Mouse (Mus musculus) embryonic facial prominence, embryonic 13.5 days (tissue): ENCODE results near the gene Mon1a. TPM values are rescaled to one million over a fixed set of nuclear protein-coding genes. Genes with fewer than 3 reads are reported as not detected.

Experiments
- ATAC-seq: fragments of 200-750 bp; cut with Nextera tagmentation; 2 replicates; pipeline ENCODE4 v1.8.0; 2017; ENCODE audit warnings: low read depth; ENCODE audit not compliant: insufficient number of reproducible peaks, insufficient read depth, low FRiP score, low TSS enrichment
- H3K27ac ChIP-seq: fragments of 300-500 bp; sonication (generic); 2 replicates; pipeline ENCODE4 v1.5.1; 2015; ENCODE audit warnings: moderate library complexity, mild to moderate bottlenecking, inconsistent platforms
- H3K27me3 ChIP-seq: fragments of 300-500 bp; sonication (generic); 2 replicates; pipeline ENCODE4 v1.6.1; 2015; ENCODE audit warnings: mild to moderate bottlenecking, inconsistent platforms
- H3K36me3 ChIP-seq: fragments of 300-500 bp; sonication (generic); 2 replicates; pipeline ENCODE4 v1.6.1; 2015; ENCODE audit warnings: mild to moderate bottlenecking, inconsistent platforms
- H3K4me1 ChIP-seq: fragments of 300-500 bp; sonication (generic); 2 replicates; pipeline ENCODE4 v1.6.1; 2015; ENCODE audit warnings: inconsistent platforms
- H3K4me2 ChIP-seq: fragments of 300-500 bp; sonication (generic); 2 replicates; pipeline ENCODE4 v1.6.1; 2015; ENCODE audit warnings: moderate library complexity, mild to moderate bottlenecking, inconsistent platforms
- H3K4me3 ChIP-seq: fragments of 300-500 bp; sonication (generic); 2 replicates; pipeline ENCODE4 v1.5.1; 2015; ENCODE audit warnings: mild to moderate bottlenecking, inconsistent platforms
- H3K9ac ChIP-seq: fragments of 300-500 bp; sonication (generic); 2 replicates; pipeline ENCODE4 v1.6.1; 2015; ENCODE audit warnings: mild to moderate bottlenecking, inconsistent platforms
- H3K9me3 ChIP-seq: fragments of 300-500 bp; sonication (generic); 2 replicates; pipeline ENCODE4 v1.6.1; 2016; ENCODE audit warnings: inconsistent platforms
- WGBS: fragments of 180-500 bp; shearing (Covaris S2); methylation state at CpG from one replicate; pipeline ENCODE4 v1.1.7; 2015; ENCODE audit warnings: mixed read lengths; 5-methylcytosine and 5-hydroxymethylcytosine counted together
- polyA plus RNA-seq: library from polyadenylated mRNA; unstranded; fragments of >200 nt; fragmentation: Nextera tagmentation; extraction: Ambion mirVana; gene quantifications from 2 replicates; pipeline ENCODE4 v1.2.1, GENCODE M21; 2015

Mon1a gene
- polyA plus RNA-seq, 1 experiment from 2014 or later: 14.7 TPM

DNA sequence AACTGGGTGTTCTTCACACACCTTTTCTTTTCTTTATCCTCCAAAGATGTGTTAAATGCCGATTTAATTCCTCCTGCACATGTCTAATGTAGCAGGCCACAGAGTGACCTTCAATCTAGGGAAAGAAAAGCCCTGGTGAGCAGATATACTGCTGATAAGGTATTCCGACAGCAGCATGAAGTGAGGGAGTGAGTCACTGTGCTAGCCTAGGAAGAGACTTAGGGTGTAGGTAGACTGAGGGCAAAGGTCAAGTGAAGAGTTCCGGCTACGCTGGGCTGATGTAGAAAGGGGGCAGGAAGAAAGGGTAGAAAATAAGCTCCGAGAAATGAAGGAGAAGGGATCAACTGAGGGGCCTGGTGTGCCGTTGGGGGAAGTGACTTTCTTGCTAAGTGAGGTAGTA lies 2.3 kb downstream of the Mon1a start:
- peaks cover 16% of the 10 kb centered on the region for H3K4me1 ChIP-seq
- H3K36me3 ChIP-seq: 0 out of 2 replicates have a peak, but pooled peaks cover 3% of the 10 kb centered on the region
- no peak overlapping the region for H3K4me2 ChIP-seq
- no peaks in the 10 kb centered on the region for H3K9me3 ChIP-seq
- no peak overlapping the region for H3K9ac ChIP-seq
- no peak overlapping the region for H3K4me3 ChIP-seq
- ATAC-seq: no peak
- H3K27ac ChIP-seq: no peak overlapping the region
- 78% methylated on average over 6 of the region's 6 CpGs for WGBS
- peaks cover 10% of the 10 kb centered on the region; the same call in 1 of the 2 replicates for H3K27me3 ChIP-seq

DNA sequence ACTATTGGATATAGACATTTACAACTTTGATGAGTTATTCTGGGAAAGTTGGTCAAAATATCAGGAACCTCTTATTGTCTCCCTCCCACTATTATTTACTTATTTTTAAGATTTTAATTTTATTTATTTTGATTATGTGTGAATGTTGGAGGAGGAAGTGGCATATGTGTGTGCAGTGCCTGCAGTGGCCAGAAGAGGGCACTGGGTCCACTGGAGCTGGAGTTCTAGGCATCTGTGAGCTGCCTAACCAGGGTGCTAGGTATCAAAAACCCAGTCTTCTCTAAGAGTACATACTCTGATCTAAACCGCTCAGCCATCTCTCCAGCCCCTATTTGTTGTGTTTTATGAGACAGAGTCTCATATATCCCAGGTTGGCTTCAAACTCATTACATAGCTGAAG lies 3.1 kb downstream of the Mon1a start:
- Histone ChIP-seq H3K27ac (no peak overlapping the region), H3K9me3 (no peaks in the 10 kb centered on the region), H3K9ac (no peak overlapping the region), H3K36me3 (0 out of 2 replicates have a peak, but pooled peaks cover 3% of the 10 kb centered on the region), H3K4me1 (peaks cover 16% of the 10 kb centered on the region), H3K4me2 (no peak overlapping the region), H3K4me3 (no peak overlapping the region), H3K27me3 (peaks cover 9% of the 10 kb centered on the region; the same call in 1 of the 2 replicates)
- no peak for ATAC-seq
- WGBS: 90% methylated on average over 1 of the region's 1 CpGs

DNA sequence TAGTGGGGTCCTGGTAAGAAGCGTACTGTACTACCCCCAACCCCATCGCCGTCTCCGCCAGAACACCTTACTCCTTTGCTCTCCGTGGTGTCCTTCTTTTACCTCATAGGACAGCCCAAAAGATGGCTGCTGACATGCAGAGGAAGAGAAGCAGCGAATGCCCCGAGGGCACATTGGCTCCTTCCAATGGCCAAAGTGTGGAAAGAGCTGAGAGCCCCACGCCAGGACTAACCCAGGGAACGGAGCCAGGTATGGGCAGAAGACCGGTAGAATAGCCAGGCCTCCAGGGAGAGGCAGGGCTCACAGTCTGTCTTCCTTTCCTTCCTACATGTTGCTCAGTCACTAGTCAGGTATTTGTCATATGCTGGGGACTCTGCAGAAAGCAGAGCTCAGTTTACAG lies 10.6 kb downstream of the Mon1a start:
- no peak overlapping the region for H3K4me2 ChIP-seq
- H3K27me3 ChIP-seq: peaks cover 23% of the 10 kb centered on the region
- 91% methylated on average over 10 of the region's 10 CpGs for WGBS
- H3K4me3 ChIP-seq: no peak overlapping the region
- H3K27ac ChIP-seq: no peak overlapping the region
- peaks cover 35% of the 10 kb centered on the region for H3K36me3 ChIP-seq
- H3K9ac ChIP-seq: no peak overlapping the region
- peaks cover 11% of the 10 kb centered on the region for H3K4me1 ChIP-seq
- no peak for ATAC-seq
- H3K9me3 ChIP-seq: no peaks in the 10 kb centered on the region

DNA sequence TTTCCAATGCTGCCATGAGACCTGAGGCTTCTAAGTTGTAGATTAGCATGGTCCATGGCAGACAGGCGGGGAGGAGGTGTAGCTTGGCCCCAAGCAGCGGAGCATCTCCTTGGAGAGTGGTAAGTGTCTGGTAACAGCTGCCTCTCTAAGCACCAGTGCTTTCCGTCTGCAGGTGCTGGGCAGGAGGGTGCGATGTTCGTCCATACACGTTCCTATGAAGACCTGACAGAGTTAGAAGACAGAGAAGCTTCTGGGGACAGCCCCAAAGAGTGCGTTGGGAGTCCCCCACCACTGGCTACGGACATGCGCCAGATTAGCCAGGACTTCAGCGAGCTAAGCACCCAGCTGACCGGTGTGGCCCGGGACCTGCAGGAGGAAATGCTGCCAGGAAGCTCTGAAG lies 11.9 kb downstream of the Mon1a start:
- Histone ChIP-seq H3K4me1 (peaks cover 11% of the 10 kb centered on the region), H3K27me3 (peaks cover 23% of the 10 kb centered on the region), H3K9me3 (no peaks in the 10 kb centered on the region), H3K36me3 (peaks cover 35% of the 10 kb centered on the region), H3K4me2 (no peak overlapping the region), H3K9ac (no peak overlapping the region), H3K4me3 (no peak overlapping the region), H3K27ac (no peak overlapping the region)
- no peak for ATAC-seq
- WGBS: 64% methylated on average over 12 of the region's 12 CpGs

DNA sequence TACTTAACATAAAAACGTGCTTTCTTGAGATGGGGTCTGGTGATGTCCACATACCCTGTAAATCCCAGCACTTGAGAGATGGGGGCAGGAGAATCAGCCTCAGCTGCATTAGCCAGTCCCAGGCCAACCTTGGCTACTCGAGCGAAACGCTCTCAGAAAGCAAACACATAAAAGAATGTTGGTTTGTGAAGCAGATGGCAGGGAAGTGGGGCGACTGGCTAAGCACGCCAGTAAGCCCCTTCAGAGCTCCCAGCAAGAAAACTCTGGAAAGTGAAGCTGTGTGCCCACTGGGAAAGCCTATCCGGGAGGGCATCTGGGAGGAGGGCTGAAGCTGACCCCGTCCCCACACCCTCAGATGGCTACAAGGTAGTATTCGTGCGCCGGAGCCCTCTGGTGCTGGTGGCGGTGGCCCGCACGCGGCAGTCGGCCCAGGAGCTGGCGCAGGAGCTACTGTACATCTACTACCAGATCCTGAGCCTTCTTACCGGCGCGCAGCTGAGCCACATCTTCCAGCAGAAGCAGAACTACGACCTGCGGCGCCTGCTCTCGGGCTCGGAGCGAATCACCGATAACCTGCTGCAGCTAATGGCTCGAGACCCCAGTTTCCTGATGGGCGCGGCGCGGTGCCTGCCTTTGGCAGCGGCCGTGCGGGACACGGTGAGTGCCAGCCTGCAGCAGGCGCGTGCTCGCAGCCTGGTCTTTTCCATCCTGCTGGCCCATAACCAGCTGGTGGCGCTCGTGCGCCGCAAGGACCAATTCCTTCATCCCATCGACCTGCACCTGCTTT lies 13.1 kb downstream of the Mon1a start:
- peaks cover 23% of the 10 kb centered on the region for H3K27me3 ChIP-seq
- peak overlapping the region; percentile 66 for H3K4me2 ChIP-seq
- no peak for ATAC-seq
- peaks cover 35% of the 10 kb centered on the region for H3K36me3 ChIP-seq
- no peak overlapping the region for H3K27ac ChIP-seq
- peak overlapping the region; percentile 37 for H3K4me3 ChIP-seq
- peak overlapping the region; percentile 63 for H3K9ac ChIP-seq
- H3K9me3 ChIP-seq: no peaks in the 10 kb centered on the region
- 4% methylated on average over 44 of the region's 44 CpGs for WGBS
- peaks cover 17% of the 10 kb centered on the region for H3K4me1 ChIP-seq

DNA sequence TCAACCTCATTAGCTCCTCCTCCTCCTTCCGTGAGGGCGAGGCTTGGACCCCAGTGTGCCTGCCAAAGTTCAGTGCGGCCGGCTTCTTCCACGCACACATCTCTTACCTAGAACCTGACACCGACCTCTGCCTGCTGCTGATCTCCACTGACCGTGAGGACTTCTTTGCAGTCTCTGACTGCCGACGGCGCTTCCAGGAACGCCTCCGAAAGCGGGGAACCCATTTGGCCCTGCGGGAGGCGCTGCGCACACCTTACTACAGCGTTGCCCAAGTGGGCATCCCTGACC lies 13.6 kb downstream of the Mon1a start:
- ATAC-seq: no peak
- Histone ChIP-seq H3K9ac (peak overlapping the region; percentile 63; the same call in 1 of the 2 replicates), H3K36me3 (peaks cover 35% of the 10 kb centered on the region), H3K4me2 (peak overlapping the region; percentile 66), H3K4me1 (peaks cover 23% of the 10 kb centered on the region), H3K27ac (no peak overlapping the region), H3K27me3 (peaks cover 23% of the 10 kb centered on the region), H3K4me3 (0 out of 2 replicates have a peak overlapping the region, but pooled peaks have one; percentile 37), H3K9me3 (no peaks in the 10 kb centered on the region)
- WGBS: 17% methylated on average over 17 of the region's 17 CpGs

DNA sequence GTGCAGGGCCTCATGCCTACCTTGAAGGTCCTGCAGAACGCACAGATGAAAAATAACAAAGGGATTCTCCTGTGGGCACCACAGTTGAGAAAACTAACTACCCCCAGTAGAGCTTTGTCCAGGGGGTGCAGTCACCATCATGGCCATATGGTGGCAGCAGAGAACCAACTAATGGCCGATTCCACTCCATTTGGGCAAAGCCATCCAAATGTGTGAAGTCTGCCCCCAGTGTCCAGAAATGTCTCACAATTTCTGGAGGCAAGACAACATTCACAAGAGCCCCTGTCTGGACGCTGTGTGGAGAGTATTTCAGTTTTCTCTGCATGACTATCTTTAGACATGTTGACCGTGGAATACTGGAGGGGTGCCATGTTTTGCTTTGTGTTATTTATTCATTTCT lies 16.8 kb downstream of the Mon1a start:
- peaks cover 54% of the 10 kb centered on the region for H3K4me1 ChIP-seq

DNA sequence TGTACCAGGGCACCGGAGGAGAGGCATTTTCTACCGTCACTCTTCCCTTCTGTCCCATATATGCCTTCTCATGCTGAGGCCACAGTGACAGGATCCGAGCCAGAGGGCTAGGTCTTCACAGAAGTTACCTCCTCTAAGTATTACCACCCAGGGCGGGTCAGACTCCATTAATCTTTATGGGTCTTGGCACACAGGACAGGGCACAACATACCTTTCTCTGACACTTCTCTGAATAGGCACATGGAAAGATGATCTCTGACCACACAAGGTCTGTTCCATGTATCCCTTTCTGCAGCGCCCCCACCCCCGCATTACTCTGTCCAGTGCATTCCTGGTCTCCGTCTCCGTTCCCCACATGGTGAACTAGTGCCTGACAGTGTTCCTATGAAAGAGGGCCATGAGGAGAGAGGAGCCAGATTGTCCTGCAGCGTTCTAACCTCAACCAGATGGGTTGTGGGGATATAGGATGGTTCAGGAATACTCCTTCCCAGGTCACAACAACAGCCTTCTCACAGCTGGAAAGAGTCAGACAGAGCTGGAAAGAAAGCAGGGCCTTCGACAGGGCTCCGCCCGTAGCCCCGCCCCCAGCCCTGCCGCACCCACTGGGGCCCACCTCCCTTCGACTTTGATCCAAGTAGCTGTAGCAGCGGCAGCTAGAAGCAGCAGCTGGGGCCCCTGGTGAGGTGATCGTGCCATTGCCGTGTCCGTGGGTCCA lies 18.5 kb downstream of the Mon1a start, which contains the start of gene Mst1r:
Gene Mst1r (plus strand): TSS at position 622 of the 715 bp plus-strand sequence.
- 13% methylated on average over 19 of the region's 19 CpGs for WGBS
- no peaks in the 10 kb centered on the region for H3K9me3 ChIP-seq
- peaks cover 47% of the 10 kb centered on the region for H3K4me1 ChIP-seq
- peak; percentile 77 for ATAC-seq
- H3K27me3 ChIP-seq: peaks cover 5% of the 10 kb centered on the region
- H3K36me3 ChIP-seq: peaks cover 12% of the 10 kb centered on the region
- H3K4me3 ChIP-seq: peak within 1 kb of the TSS; percentile 45
- H3K9ac ChIP-seq: peak within 1 kb of the TSS; percentile 64
- peak within 1 kb of the TSS; percentile 70 for H3K4me2 ChIP-seq
- peak within 1 kb of the TSS; percentile 75 for H3K27ac ChIP-seq

More for the DNA sequence above, 16.8 kb downstream of the Mon1a start:
- WGBS: 9% methylated on average over 4 of the region's 4 CpGs
- Histone ChIP-seq H3K27me3 (peaks cover 22% of the 10 kb centered on the region), H3K9me3 (no peaks in the 10 kb centered on the region), H3K36me3 (peaks cover 20% of the 10 kb centered on the region), H3K9ac (no peak overlapping the region), H3K27ac (no peak overlapping the region), H3K4me2 (no peak overlapping the region), H3K4me3 (no peak overlapping the region)
- ATAC-seq: no peak

DNA sequence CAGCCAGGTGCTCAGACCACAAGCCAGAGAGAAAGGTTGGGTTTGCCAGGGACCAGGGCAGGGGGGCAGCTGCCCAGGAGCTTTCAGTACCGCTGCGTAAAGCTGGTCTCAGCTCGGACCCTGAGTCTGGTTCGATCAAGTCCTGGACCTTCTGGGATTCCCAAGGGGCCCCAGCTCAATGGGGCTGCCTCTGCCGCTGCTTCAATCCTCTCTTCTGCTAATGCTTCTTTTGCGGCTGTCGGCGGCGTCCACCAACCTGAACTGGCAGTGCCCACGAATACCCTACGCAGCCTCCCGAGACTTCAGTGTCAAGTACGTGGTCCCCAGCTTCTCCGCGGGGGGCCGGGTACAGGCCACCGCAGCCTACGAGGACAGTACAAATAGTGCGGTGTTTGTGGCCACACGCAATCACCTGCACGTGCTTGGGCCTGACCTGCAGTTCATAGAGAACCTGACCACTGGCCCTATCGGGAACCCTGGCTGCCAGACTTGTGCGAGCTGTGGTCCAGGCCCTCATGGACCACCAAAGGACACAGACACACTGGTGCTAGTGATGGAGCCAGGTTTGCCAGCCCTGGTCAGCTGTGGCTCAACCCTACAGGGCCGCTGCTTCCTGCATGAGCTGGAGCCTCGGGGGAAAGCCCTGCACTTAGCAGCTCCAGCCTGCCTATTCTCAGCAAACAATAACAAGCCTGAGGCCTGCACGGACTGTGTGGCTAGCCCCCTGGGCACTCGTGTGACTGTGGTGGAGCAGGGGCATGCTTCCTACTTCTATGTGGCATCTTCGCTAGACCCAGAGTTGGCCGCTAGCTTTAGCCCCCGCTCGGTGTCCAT lies 19.2 kb downstream of the Mon1a start:
- Histone ChIP-seq H3K4me3 (peak overlapping the region; percentile 45), H3K4me1 (peaks cover 43% of the 10 kb centered on the region)
- ATAC-seq: no peak

DNA sequence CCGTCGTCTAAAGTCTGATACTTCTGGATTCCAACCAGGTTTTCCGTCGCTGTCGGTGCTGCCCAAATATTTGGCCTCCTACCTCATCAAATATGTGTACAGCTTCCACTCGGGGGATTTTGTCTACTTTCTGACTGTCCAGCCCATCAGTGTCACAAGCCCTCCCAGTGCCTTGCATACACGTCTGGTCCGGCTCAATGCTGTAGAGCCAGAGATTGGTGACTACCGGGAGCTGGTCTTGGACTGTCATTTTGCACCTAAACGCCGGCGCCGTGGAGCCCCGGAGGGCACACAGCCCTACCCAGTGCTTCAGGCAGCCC lies 19.8 kb downstream of the Mon1a start:
- Histone ChIP-seq H3K9ac (peak overlapping the region; percentile 64; the same call in 1 of the 2 replicates), H3K4me1 (peaks cover 43% of the 10 kb centered on the region)

More for the DNA sequence above, 19.2 kb downstream of the Mon1a start:
- H3K9me3 ChIP-seq: no peaks in the 10 kb centered on the region
- peaks cover 8% of the 10 kb centered on the region for H3K36me3 ChIP-seq
- H3K4me2 ChIP-seq: peak overlapping the region; percentile 70
- no peaks in the 10 kb centered on the region for H3K27me3 ChIP-seq
- peak overlapping the region; percentile 64 for H3K9ac ChIP-seq
- H3K27ac ChIP-seq: peak overlapping the region; percentile 75
- WGBS: 45% methylated on average over 31 of the region's 31 CpGs

DNA sequence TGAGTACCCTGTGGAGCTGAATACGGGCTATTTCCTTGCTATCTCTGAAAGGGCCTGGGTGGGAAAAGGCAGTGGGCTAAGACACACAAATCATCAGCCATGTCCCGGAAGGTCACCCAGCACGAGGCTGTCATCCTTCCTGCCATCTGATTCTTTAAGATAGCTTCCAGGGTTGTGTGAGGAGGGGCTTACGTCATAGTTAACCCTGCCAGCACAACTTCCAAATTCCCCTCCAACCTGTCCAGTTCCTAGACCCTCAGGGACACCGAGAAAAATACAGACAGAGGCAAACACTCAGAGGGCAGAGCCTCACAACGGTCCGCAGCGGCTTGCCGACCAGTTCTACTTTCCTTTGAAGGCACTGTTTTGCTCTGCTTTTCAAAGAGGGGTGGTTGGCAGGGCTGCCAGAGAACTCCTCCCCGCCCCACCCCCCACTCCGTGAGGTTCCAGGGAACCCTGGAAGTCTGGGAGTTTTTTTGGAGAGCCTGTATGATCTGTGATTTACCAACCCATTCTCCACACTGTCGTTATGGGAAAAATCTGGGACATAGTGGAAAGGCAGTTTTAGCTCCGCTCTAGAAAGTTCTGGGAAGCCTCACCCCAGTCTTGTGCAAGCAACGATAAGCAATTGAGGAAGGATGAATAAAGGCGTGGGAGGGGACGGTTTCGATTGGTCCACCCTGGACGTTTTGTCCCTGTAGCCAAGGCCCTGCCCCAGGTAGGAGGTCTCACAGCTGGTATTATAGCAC lies 20.6 kb downstream of the Mon1a start:
- Histone ChIP-seq H3K36me3 (peaks cover 13% of the 10 kb centered on the region; the same call in 1 of the 2 replicates), H3K27me3 (no peaks in the 10 kb centered on the region), H3K9ac (peak overlapping the region; percentile 64), H3K27ac (no peak overlapping the region), H3K9me3 (no peaks in the 10 kb centered on the region), H3K4me1 (peaks cover 43% of the 10 kb centered on the region), H3K4me3 (peak overlapping the region; percentile 45), H3K4me2 (peak overlapping the region; percentile 70)
- 35% methylated on average over 18 of the region's 18 CpGs for WGBS
- ATAC-seq: no peak

More for the DNA sequence above, 19.8 kb downstream of the Mon1a start:
- H3K4me3 ChIP-seq: peak overlapping the region; percentile 45
- no peaks in the 10 kb centered on the region for H3K9me3 ChIP-seq
- H3K27ac ChIP-seq: peak overlapping the region; percentile 3; the same call in 1 of the 2 replicates
- no peaks in the 10 kb centered on the region for H3K27me3 ChIP-seq
- no peak for ATAC-seq
- 79% methylated on average over 14 of the region's 14 CpGs for WGBS
- H3K4me2 ChIP-seq: peak overlapping the region; percentile 70
- peaks cover 8% of the 10 kb centered on the region for H3K36me3 ChIP-seq
